Mouse (Mus musculus) urinary bladder, adult 2 months (tissue): ENCODE data around the gene Clic5. TPM values are rescaled to one million over a fixed set of nuclear protein-coding genes. Genes with fewer than 3 reads are reported as not detected.

ENCODE experiments used
- DNase-seq: peaks from one replicate; pipeline ENCODE4 v3.0.0; 2022; ENCODE audit warnings: low spot score
- polyA plus RNA-seq: library from polyadenylated mRNA; depleted of rRNA; stranded (reverse); fragments of >200 nt; gene quantifications from 2 replicates; pipeline ENCODE4 v1.2.3, GENCODE M21; 2012; rRNA removed

The Clic5 gene
- polyA plus RNA-seq, 1 experiment, result 5.9 TPM

DNA sequence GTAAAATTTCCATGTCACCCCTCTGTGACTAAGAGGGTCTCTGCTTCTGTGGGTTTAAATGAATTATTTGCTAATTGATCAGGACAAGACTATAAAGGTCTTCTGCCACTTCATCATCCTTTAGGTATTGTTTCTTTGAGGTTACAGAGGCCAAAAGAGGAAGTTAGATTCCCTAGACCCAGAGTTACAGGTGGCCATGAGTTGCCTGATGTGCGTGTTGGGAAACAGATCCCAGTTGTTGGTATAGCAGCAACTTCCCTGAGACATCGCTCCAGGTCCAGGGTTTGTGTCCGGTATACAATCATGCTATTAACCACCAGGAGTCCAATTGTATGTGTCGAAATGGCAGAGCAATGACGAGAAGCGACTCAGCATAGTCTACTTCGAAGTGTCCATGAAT lies 81.7 kb downstream of the Clic5 start:
- no peak for DNase-seq

DNA sequence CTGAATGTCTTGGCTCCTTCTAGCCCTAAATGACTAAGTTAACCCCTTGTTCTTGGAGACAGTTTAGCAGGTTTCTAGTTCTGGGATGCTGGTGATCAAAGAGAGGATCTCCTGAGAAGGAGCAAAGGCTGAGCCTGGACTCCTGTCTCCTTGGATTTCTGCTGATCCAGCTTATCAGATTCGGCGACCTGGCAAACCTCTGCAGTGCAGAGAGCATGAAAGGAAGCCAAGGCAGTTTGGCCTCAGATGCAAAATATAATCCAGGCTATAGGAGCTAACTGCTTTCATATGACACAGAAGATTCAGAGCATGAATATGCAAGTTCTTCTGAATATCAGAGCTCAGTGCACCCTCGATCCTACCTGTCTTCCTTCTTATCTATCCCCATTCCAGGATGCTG lies 83.0 kb downstream of the Clic5 start:
- DNase-seq, result no peak

DNA sequence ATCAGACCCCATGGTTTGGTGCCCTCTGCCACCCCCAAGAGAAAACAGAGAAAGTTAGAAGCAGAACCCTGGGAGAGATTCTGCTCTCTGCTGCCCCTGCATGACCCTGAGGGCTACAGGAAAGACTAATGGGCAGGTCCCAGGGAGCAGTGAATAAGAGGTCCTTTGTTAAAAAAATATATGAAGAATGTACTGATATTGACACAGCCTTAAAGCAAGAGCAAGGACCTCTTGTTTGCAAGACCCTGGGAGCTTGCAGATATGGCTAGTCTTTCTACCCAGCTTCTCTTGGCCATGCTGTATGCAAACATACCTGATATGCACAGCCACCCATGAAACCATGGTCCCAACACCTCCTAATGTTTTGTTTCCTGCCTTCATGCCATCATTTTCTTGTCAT lies 86.4 kb downstream of the Clic5 start:
- DNase-seq, result no peak

DNA sequence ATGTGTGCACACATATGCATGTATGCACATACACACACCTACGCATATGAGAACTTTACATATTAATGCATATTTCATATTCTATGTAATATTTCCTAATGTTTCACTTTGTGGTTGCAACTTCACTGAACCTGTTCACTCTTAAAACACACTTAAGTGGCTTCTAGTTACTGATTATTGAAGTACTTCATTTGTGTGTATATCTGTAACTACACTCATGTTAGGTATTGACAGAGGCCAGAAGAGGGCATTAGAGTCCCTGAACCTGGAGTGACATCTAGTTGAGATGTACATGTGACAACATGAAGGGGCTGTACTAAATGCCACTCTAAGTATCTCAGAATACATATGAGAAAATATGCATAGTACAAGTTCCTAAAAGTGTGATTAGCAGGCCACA lies 99.9 kb downstream of the Clic5 start:
- DNase-seq, result no peak

DNA sequence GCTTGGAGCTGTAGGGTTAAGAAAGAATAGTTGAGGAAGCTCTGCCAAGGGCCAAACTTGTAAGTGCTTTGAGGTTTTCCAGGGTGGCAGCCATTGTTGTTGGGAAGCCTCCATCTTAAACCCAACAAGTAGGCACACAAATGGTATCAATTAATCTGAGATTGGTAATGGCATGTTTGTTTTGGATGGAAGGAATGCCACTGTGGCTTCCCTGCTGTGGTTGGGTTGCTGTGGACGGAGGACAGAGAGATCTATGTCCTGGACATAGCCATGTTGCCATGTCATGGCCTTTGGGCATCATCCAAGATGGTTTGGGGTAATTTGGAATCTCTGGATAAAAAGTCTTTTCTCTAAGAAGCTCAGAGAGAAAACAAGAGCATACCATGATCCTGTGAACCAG lies 108.8 kb downstream of the Clic5 start:
- no peak for DNase-seq

DNA sequence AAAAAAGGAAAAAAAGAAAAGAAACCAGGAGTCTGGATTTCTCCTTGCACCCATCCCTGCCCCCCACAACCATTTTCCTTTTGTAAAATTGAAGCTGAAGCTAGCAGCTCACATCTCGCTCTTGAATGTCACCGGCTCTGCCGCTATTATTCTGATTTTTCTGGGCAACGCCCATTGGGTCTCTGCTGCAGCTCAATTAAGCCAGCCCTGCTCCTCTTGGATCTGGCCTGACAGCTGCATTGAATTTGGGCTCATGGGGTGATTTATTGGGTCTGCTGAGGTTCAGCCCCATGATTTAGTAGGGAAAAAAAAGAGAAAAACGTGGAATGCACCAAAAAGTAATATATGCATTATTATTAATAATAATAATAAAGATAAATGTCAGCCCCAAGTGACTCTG lies 111.9 kb downstream of the Clic5 start:
- DNase-seq, result no peak

DNA sequence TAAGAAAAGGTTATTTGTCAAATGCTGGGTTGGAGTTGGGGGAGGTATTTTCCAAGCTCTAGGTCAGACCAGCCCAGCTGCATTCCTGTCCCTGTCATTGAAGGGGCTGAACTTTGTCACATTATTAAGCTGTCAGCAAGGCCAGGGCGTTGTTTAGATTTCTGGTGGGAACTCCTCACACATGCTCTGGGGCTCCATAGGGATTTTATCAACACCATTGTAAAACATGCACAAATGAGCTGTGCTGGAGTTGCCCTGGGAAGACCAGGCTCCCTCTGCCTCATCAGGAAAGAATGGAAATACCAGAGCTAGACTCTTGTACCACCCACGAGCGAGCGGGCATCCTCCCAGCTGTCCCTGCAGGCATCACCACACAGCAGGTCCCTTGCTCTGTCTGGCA lies 112.3 kb downstream of the Clic5 start:
- no peak for DNase-seq

DNA sequence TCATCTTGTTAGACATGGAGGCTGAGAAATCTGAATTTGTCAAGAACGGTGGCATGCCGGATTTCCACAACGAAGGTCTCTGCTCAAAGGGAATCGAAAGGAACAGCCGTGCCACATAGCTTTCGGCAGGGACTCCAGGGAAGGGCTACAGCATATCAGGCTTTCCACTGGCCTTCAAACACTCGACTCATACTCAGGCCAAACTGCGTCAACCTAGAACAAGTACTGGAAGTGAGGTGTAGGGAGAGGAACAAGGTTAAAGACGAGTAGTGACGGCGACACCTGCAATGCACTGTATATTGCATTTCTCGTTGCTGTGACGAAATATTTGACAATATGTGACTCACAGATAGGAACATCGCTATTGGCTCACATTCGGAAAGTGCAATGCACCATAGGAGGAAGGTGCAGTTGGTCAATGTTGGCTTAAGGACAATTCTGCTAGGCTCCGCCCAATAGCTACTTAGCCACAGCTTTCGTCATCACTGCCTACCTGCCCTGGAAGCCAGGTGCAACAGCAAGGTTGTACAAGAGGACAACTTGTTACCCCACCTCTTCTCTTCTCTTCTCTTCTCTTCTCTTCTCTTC lies 112.9 kb downstream of the Clic5 start:
- DNase-seq, result no peak

DNA sequence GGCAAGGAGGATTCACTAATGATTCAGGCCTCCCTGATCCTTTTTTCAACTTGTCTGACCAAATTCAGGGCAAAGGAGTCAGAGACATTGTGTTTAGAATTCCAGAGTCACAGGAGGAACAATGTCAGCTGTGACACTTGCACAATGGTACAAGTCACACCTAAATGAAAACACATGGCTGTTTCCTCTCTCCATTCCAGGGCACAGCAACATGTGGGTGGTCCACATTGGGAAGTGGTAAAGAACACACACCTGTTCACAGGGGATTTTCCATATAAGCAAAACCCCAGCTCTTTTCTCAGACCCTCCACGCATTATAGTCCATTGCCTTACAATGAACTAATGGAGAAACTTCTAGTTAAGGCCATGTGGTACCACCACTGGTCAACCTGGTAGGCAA lies 115.7 kb downstream of the Clic5 start:
- DNase-seq, result no peak

DNA sequence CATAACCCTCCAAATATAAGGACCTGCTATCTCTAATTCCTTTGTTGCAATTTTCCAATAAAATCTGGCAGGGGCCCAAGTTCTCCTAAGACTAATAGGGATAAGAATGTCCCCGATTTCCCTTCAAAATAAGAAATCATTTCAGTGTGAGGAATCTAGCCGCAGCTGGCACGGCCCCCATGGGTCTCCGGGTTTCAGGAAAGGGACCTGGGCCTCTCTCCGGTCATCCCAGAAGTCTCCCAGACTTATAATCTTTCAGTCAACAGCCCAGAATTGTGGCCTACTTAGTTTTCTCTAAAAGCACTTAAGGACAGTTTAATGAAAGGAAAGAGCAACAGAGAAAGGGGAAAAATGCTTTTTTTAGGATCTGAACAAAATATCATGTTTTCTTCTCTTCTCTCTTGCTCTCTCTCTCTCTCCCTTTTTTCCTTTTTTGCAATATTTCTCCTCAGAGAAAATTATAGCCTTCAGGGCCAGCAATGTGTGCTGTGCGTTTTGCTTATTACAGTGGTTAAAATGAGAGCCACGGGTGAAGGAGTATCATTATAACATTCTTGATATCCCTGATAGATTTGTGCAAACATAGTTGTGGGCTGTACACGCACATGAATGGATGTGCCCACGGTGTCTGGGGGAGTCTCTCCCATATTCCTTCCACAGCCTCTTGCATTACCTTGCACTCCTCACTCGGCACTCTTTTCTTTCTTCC lies 121.7 kb downstream of the Clic5 start:
- DNase-seq, result no peak

DNA sequence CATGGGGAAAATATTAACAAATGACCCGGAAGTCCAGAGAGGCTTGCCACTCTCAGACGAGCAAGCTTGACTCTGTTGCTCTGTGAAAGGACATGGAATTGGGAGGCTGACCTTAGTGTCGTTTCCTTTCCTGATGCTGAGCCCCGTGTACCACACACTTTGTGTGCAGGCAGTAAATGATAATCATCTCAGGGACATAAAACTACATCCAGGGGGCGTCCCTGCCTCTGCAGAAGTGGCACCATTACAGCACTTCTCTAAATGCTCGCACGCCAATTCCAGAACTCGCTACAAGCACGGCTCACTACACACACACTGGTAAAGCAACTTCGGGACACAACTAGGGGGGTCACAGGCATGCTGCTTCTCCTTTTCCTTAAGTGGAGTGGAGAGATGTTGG lies 136.9 kb downstream of the Clic5 start:
- DNase-seq, result no peak

DNA sequence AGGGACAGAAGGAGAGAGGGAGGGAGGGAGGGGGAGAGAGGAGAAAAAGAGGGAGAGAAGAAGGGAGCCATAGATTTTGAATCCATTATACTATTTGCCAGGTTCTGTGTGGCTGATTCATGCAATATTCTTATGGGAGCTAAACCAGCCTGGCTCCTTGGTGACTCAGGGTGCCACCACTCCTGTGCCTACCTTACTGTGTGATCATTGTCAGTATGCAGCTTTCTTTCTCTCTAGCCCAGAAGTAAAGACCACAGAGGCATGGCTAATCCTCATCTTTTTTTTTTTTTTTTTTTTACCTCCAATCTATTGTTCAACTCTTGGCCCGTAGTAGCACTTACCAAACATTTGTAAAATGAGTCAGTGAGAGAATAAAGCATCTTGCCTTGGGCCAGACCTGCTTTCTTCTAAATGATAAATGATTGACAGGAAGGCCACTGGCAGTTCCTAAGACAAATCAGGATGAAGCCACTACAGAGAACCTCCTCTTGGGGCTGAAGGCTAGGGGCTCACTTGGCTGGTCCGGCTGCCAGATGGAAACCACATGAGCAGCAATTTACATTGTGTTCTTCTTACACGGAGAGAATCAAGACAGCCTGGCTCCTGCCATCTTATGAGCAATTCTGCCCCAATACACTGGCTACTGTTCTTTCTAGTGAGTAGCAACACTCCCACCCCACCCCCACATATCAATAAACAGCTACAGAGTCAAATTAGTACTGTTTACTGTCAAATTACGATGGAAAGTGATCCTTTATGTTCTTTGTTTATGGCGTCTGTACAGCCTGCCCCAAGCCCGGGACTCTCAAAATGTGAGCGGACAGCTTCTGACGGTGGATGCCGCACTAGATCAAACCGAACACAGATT lies 139.1 kb downstream of the Clic5 start:
- no peak for DNase-seq

DNA sequence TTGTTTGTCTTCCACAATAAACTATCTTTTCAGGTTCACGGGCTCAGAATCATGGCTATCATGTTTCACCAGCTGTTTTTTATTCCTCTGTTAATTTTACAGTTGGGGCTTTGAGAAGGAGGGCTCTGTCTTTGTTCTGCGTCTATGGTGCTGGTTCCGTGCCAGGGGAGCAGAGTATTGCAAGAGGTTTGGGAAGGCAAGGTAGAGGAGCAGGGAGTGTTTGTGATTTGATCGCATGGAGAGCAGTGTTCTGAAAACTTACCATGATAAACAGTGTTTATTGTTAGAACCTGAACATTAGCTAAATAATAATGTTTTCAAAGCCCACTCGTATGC lies 139.7 kb downstream of the Clic5 start:
- DNase-seq, result no peak

Other genes starting within 250 kb of the Clic5 start
- 93.3 and 101 TPM in 2 replicates for gene Enpp5, start 109.8 kb upstream of the Clic5 start, polyA plus RNA-seq
- gene Enpp4, start 82.8 kb upstream of the Clic5 start, polyA plus RNA-seq, result 20.3 and 20.6 TPM in 2 replicates